Mouse (Mus musculus) monocyte, adult 5-6 weeks (primary cell): ENCODE measurements around the gene Mrnip. TPM values are rescaled to one million over a fixed set of nuclear protein-coding genes. Genes with fewer than 3 reads are reported as not detected.
"Not testable (repeated sequence)": the region's sequence is repeated elsewhere in the genome, so short reads cannot be mapped to it uniquely, and the experiment has no call there.

Source experiments
- ATAC-seq: fragments of 153-309, 156-312 bp; replicated peaks from 2 replicates; pipeline ENCODE4 v1.8.0; 2017; ENCODE audit warnings: mild to moderate bottlenecking; ENCODE audit not compliant: low TSS enrichment, insufficient number of reproducible peaks, severe bottlenecking, poor library complexity, low FRiP score
- total RNA-seq: library from RNA; stranded (forward); fragments of 200-1000, 200-491, 200-594 nt; gene quantifications from 3 replicates; pipeline ENCODE4 v1.2.3, GENCODE M21; 2017

The Mrnip gene
- 2.0 to 4.1 TPM (median 3.3 TPM) in 3 replicates for total RNA-seq

DNA sequence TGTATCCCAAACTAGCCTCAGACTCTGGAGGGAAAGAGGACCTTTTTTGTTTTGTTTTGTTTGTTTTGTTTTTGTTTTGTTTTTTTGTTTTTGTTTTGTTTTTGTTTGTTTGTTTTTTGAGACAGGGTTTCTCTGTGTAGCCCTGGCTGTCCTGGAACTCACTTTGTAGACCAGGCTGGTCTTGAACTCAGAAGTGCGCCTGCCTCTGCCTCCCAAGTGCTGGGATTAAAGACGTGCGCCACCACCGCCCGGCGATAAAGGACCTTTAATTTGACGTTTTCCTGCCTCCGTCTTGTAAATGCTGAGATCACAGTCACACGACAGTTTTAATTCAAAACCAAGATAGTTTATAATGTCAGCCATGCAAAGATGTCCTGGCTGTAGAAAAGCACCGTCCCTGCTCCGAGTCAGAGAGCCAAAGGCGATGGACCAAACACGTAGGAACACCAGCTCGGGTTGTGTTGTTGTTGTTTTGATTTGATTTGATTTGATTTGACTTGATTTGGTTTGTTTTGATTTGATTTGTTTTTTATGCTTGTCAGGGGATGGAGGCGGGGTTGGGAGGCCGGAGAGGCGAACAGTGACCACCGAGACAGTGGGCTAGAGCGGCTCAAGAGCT lies at the start of gene Mrnip:
TSS of gene Mrnip (plus strand) at position 334 of the 619 bp plus-strand sequence.
- not testable (repeated sequence) for ATAC-seq

DNA sequence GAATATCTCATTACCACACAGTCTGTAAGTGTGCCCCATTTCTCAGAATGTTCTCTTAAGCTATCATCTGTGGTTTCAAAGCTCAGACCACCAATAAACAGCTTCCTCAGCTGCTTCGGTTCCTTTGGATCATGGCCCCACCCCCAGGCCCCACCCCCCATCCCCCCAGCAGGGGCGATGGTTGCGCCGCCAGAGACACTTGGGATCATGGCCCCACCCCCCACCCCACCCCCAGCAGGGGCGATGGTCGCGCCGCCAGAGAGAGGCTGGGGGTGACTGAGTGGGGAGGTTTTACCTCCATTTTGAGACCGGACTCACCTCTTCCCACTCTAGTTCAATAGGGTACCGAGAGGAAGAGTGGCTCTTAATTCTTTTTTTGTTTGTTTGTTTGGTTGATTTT lies 46.5 kb upstream of the Mrnip start:
- no peak for ATAC-seq

DNA sequence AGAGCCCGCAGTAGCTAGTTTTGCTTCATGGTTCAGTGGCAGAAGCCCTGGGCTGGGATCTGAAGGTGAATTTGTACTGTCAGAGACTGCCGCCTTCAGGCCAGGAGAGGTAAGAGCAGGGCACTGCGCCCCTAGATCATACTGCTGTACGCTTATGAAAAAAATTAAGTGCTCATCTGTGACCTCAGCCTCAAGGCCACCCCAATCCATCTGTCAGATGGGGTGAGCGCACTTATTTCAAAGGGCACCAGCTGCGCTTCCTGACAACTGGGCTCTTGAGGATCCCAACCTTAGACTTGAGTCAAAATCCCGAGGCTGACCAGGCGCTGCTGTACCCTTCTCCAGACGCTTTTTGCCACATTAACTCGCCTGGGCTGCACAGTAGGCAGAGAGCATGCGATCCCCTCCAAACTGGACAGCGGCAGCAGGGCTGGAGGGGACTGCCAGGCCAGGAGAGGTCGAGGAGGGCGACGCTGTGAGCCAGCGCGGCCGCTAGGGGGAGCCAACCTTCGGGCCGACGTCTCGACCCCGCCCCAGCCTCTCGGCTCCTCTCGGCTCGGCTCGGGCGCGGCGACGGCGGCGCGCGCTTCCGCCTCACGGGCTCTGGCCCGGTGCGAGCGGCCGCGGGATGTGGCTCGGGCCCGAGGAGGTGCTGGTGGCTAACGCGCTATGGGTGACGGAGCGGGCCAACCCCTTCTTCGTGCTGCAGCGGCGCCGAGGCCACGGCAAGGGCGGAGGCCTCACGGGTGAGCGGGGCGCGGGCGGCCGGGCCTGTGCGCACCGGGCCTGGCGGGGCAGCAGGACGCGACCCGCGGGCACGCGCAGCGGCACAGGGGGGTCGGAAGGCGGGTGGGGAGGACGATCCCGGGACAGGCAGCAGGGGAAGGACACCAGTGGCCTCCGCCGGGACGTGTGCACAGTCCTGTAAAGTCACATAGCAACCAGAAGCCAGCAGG lies 43.2 kb upstream of the Mrnip start, which contains the start of gene Tbc1d9b:
TSS of gene Tbc1d9b (plus strand) at position 586 of the 956 bp plus-strand sequence.
- peak; percentile 73 for ATAC-seq

DNA sequence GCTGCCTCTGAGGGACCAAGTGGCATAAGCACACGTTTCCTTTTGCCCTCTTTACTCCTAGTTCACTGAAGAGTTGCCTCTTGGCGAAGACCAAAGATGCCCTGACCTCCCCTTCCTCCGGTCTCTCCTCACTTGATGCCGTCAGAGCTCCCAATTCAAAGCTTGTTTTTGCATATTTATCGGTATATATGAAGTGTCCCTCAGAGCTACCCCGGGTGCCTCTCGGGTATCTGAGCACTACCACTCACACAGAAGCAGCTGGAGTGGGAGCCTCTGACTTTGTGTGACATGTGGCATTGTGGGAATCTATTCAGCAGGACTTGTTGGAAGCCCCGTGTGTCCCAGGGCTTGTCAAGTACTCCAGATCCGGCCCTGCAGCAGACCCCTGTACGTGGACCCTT lies 42.4 kb upstream of the Mrnip start:
- ATAC-seq: no peak

DNA sequence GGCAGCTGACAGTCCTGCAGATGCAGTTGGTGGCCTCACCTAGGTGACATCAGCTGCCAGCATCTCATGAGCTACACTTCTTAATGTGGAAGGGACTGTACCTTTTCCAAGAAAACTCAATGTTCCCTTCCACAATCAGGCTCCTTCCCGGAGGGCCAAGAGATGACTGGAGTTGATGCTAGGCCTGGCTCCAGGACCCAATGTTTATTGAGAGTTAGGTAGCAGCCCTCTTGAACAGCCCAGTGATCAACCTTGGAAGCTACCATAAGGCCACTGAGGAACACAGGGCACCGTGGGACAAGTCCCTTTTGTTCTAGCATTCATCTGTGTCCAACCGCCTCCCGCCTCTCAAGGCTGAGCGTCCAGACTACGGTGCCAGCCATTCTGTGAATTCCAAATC lies 42.0 kb upstream of the Mrnip start:
- ATAC-seq: no peak

DNA sequence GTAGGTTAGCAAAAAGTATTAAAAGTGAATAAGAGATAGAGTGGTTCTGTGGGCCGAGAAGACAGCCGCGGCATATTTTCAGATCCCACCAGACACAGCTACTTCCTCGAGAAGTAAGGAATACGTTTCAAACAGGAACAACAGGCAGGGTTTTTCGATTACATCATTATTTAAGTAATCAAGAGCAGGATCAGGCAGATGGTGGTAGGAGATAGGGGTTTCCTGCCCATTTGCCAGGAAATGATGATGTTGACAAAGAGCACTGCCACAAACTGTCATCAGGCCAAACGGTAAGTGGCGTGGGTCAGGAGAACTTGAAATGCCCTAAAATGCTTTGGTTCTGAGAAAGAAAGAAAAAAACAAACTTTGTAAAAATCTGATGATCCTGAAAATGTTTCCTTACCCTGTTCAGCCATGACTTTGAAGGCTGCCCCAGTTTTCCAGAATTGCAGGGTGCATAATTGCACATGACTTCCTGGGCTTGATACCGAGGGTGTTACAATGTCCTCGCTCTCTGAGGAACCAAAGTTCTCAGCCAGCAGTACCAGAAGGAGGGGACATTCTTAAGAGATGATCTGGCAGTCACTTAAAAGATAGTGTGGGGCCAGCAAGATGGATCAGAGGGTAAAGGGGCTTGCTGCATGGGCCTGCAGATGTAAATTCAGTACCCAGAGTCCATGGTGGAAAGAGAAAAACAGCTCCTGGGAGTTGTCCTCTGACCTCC lies 39.9 kb upstream of the Mrnip start:
- 0 out of 2 replicates have a peak, but pooled peaks have one; percentile 10 for ATAC-seq

DNA sequence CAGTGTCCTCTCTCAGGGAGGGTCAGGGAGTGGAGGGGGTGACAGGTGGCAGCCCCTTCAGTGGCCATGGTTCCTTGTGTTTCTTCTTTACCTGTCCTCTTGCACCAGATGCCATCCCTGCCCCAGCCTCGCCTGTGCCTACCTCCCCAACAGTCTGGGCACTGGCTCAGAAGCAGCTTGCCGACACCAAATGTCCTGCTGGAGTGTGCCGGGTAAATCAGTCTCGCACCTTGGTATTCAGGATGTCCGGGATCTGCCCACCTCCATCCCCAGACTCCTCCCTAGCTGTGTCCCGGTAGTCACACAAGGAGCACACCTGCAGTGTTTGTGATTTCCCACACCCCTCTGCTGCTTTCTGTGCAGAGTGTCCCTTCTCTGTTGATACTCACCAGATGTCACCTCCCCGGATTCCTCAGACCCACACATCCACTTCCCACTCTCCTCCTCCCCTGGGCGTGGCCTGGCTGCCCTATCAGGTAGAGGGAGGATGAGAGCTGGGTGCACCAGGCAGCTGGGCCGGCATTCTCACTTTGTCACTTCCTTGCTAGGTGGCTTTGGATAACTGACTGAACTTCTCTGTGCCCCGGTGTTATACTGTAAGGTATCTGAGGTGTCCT lies 35.9 kb upstream of the Mrnip start:
- ATAC-seq: no peak

DNA sequence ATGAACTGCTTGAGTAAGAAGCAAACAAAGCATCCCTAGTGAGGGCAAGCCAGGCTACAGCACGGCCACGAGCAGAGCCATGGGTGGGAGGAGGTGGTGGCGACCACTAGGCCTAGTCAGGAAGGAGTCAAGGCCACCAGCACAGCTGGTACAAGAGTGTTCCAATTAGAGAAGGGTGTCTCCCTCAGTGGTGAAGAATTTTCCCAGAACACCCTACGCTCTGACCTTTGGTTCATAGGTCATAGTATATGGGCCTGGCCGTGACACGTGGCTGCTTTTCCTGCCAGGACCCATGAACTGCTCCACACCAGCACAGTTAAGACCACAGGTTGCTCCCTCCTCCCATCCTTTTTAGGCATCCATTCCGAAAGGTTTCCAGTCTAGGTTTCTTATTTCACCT lies 34.7 kb upstream of the Mrnip start:
- no peak for ATAC-seq

DNA sequence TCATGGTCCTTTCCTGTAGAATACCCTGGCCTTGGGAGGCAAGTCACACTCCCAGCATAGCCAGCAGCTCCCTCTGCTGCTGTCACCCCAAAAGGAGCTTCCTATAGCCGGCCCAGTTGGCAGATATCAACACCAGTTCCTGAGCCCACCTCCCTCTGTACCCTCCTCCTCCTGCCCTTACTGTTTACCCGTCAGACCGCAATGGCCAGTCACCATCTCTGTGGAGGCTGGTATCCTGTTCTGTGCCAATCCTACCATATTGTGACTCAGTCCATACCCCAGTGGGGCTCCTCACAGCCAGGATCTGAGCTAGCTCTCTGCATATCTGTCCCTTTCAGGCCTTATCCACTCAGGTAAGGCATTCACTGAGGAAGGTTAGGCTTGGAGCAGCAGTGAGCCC lies 28.7 kb upstream of the Mrnip start:
- ATAC-seq: no peak

DNA sequence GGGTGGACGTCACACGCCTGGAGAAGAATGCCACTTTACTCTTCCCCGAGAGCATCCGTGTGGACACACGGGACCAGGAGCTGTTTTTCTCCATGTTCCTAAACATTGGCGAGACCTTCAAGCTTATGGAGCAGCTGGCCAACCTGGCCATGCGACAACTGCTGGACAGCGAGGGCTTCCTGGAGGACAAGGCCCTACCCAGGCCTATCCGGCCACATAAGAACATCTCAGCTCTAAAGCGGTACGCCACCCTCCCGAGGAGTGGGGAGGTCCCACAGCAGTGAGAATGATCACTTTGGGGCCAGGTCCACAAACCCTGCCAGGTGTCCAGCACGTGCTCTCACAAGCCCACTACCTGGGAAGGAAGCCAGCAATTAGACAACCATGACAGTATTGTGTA lies 28.1 kb upstream of the Mrnip start:
- no peak for ATAC-seq

DNA sequence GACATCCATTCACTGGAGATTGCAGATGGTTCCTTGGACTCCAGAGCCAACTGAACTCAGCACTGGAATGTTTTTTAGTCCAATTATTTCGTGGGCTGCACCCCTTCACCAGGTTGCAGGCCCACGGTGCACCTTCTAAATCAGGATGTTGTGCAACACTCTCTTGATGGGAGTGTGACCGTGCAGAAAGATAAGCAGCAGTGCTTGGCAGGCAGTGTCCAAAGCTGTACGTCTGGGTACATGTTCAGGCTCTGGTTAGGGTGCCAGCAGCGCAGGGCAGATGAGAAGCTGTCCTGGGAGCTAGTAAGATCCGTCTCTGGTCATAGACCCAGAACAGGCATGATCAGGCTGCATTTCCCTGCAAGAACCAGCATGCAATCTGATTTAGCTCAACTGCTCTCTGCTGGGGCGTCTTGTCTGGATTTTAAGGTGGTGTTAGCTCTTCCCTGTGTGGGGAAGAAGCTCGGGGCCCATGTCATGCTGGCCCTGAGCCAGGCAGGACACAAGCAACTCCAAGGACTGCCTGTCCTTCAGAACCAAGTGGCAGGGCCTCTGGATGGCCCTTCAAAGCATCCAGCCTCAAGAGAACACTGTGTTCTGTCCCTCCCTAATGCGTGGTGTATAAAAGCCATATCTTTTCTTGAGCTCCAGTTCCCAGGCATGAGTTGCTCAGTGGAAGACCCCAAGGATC lies 26.8 kb upstream of the Mrnip start:
- no peak for ATAC-seq

DNA sequence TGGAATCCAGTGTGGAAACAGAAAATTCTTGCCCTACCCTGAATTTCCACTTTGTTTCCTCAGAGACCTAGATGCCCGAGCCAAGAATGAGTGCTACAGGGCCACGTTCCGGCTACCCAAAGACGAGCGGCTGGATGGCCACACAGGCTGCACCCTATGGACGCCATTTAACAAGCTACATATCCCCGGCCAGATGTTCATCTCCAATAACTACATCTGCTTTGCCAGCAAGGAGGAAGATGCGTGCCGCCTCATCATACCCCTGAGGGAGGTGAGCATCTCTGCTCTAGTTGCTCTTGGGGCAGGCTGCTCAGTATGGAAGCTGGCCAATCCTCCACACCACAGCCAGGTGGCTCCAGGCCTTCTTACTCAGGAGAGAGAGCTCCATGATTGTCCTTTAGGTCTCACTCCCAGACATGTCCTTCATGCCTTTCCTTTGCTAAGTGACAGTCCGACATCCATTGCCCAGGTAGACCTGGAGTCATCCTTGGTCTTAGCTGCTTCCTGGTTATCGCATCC lies 26.2 kb upstream of the Mrnip start:
- no peak for ATAC-seq

DNA sequence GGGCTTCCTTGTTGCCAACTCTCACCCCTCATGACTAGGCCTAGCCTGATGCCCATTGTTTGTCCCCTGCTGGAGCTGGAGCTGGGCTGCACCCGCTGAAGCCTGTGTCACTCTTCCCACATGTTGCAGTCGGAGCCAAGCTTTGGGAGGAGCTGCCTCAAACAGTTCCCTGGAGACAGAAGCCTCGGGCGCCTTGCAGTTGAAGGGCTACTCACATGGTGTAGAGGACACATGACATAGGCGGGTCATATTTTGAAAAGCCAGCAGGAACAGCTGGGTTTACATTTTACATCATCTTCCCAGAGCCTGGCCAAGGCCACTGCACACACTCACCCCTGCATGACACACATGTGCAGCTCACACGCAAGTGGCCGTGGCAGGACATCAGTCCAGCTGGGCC lies 25.0 kb upstream of the Mrnip start:
- ATAC-seq: no peak

DNA sequence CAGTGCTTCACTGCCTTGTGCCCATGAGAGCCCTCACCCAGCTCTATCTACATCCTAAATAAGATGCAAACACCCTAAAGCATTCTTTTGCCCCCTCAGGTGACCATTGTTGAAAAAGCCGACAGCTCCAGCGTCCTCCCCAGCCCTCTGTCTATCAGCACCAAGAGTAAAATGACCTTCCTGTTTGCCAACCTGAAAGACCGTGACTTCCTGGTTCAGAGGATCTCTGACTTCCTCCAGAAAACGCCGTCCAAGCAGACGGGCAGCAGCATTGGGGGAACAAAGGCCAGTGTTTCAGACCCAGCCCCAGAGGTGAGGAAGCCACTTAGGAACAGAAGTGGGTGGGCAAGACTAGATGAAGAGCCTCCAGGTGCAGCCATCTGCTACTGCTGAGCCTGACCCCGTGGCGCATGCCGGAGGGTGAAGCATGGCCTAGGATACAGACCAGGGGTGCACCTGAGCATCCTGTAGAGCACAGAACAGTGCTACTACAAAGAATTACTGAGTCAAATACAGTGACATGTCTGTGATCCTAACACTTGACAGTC lies 24.6 kb upstream of the Mrnip start:
- ATAC-seq: no peak

DNA sequence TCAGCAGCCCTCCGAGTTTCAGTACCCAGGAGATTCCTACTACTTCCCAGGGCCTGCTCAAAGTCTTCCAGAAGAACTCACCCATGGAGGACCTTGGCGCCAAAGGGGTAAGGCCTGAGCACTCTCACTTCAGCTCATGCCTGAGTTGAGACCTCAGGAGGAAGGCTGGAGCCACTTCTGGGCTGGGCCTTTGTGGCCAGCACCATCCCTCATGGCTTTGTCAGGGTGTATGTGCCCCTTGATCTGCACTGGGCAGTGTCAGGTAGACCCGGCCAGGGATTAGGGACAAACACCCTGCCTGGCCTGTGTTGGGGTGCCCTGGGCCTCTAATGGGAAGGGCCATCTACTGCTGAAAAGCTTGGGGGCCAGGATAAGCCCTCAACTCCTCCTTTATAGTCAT lies 22.9 kb upstream of the Mrnip start:
- ATAC-seq: no peak

DNA sequence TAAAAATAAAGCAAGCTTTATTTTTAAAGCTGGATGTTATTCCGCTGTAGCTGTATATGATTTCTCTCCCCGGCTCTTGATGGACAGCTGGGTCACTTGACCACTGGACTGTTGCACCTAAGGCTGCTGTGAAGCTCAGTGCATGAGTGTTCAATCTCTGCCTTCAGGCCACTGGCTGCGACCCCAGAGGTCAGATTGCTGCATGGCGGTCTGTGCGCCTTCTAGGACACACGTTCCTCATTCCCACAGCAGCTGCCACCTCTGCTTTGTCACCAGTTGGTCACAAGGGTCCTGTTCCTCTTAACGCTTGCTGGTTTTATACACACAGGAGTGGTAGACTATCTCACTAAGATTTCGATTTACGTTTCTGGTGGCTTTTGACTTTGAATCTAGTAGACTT lies 20.1 kb upstream of the Mrnip start:
- ATAC-seq: no peak

DNA sequence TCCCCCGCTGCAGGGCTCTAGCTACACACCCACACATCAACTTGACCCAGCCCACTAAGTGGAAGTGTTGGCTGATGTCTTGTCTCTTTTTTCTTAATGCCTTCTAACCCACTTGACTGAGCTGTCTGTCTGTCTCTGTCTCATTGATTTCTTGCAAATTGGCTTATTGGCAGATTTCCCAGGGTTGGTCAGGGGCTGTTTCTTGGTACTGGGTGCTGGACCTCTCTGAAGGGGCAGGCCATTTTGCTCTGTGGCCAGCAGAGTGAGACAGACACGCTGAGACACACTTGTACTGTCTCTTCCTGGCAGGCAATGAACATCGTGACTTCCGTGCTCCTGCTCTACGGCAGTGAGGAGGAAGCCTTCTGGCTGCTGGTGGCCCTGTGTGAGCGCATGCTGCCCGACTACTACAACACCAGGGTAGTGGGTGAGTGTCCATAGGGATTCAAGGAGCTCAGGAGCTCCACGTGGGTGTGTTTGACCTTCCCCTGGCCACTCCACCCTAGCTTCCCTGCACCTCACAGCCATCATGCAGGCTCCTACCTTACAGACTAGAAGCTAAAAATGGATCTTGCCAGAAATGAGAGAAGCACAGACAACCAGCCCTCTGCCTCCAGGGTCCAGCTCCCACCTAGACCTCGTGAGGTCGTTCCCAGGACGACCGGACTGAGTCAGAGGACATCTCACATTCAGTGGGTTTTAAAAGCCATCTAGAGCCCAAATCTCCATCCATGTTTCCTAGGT lies 19.3 kb upstream of the Mrnip start:
- no peak for ATAC-seq
